Mouse (Mus musculus): Measurements from ENCODE around the gene Myrip. TPM values are rescaled to one million over a fixed set of nuclear protein-coding genes. Genes with fewer than 3 reads are reported as not detected.

Gene Myrip
- total RNA-seq, 4 experiments from 2014 or later = 5.1 to 6.9 (median 6.3) TPM

DNA sequence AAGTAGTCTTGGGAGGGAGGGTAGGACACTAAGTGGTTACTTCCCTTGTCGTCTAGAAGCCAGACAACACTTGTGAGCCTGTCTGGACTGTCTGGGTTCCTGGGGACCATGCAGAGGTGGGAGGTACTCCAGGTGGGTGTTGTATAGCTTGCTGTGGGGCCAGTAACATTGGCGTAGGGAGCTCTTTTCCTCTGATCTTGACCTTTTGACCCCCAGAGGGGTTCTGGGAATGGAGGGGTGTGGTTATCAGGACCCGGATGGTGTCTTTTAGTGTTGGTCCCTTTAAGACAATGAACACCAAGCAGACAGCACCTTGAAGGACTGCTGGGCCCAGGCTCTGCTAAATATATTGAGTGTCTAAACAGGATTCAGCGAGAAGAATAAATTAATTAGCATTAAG is 36.9 kb downstream of the Myrip start:
- no peak for DNase-seq (ENCODE audit: low spot score)

DNA sequence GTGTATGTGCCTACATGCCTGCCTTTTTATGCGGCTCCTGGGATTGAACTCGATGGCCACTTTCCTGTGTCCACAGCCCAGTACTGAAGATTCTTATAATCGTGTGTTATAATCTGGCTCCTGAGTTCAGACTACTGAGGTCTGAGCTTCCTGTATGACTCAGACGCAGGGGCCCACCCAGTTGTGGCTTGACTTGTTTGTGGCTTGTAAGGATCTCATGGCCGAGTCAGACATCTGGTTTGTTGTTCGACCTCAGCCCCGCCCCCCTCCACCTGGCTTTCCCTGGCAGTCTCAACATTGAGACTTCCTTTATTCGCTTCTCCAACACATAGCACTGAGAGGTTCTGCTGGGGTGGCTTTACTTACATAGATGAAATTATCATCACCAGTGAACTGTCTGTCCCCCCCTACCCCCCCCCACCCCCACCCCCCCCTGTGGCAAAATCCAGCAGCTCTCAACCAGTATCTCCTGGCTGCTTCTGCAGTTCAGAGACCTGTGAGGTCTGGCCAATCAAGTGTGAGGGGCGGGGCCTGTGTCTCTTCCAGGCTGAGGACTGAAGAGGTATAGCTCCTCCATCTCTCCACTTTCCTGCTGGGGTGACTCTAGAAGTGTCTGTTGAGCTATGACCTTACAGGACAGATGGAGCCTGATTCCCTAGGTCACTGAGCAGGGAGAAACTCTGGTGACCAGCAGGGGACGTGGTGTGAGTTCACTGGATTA is 38.8 kb downstream of the Myrip start:
- DNase-seq (ENCODE audit: low spot score) = peak; percentile 59

DNA sequence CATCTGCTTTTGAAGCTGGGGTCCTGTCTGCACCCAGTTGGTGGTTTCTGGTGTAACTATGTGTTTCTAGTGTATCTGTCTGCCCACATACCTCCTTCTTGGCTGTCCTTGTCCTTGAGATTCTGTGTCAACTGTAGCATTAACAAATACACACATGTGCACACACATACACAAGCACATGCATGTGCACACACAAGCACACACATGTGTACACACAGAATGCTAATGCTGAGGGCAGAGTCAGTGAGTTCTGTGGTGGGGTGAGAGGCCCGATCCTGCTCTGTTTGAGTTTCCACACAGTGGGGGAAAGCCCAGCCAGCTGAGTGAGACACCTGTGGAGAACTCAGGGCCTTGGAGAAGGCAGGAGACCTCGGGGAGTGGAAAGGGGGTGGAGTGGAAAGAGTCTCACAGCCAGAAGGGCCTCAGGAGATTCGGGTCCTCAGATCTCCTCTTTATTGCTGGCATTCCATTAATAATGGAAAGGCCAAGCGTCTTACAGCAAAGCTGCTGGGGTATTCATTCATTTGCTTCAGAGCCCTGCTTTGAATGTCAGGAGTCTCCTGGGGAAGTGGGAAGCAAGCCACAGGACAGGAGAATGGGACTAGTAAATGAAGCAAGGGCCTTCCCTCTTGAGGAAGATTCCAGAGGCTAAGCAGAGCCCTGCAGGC is 41.9 kb downstream of the Myrip start:
- DNase-seq (ENCODE audit: low spot score) = no peak

DNA sequence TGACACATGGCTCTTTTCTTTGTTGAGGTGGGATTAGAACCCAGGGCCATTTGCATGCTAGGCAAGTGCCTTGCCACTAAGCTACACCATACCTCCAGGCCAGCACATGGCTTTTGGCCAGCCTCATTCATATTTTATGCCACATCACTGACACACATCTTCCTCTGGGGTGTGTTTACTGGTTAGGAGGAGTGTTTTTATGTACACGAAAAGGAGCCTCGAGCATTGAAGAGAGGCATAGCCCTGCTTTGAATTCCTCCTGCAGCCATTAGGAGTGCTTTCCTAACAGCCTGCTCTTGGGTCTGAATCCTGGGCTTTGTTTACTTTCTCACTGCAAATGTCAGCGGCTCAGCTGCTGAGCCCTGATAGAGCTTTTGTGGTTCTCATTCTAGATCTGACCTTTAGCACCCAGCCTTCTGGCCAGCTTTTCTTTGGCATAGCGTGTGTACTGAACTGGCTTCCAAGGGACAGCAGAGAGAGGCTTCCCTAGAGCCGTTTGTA is 44.4 kb downstream of the Myrip start:
- peak; percentile 64 for DNase-seq (ENCODE audit: low spot score)

- DNase-seq (ENCODE audit: low spot score) = peak; percentile 65
Measured at GRCm38 (mm10) chr9:120349145-120349544, 47.8 kb downstream of the Myrip start.

DNA sequence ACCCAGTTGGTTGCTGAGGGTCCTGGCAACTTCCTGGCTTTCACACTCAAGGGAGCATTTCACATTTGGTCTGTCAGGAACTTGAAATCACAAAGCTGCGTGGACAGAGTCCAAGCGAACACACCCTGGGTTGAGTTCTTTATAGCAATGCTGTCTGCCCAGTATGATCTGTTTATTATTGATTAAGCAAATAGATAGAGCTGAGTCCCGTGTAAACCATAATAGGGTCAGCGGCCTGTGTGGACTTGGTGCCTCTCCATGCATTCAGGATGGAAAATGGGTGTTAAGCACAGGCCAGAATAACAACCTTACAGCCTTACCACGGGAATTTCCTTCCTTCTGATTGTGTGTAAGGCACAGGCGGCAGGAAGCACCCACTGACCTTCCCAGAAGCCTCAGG is 49.0 kb downstream of the Myrip start:
- peak; percentile 60 for DNase-seq (ENCODE audit: low spot score)

DNA sequence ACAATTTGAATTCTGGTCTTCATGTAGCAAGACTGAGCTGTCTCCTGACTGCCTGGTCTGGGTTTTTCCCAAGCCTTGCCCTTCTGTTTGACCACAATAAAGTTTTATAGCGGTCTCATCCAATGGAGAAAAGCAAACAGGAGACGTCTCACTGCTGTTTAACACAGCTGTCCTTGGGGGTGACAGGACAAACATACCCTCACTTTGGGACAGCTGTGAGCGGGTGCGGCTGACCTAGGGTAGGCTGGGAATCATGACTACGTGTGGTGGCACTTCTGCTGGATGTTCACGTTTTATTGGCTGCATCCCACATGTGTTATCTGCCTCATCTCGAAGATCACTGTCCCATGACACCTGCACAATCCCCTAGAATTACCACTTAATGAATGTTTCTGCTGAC is 49.7 kb downstream of the Myrip start:
- DNase-seq (ENCODE audit: low spot score) = no peak

GRCm38 (mm10) chr9:120351474-120351873 is 50.2 kb downstream of the Myrip start:
- DNase-seq (ENCODE audit: low spot score) = no peak

- no peak for DNase-seq (ENCODE audit: low spot score)
Measured at GRCm38 (mm10) chr9:120353036-120353435, 51.7 kb downstream of the Myrip start.

GRCm38 (mm10) chr9:120353967-120354366 is 52.7 kb downstream of the Myrip start:
- DNase-seq (ENCODE audit: low spot score) = no peak

DNA sequence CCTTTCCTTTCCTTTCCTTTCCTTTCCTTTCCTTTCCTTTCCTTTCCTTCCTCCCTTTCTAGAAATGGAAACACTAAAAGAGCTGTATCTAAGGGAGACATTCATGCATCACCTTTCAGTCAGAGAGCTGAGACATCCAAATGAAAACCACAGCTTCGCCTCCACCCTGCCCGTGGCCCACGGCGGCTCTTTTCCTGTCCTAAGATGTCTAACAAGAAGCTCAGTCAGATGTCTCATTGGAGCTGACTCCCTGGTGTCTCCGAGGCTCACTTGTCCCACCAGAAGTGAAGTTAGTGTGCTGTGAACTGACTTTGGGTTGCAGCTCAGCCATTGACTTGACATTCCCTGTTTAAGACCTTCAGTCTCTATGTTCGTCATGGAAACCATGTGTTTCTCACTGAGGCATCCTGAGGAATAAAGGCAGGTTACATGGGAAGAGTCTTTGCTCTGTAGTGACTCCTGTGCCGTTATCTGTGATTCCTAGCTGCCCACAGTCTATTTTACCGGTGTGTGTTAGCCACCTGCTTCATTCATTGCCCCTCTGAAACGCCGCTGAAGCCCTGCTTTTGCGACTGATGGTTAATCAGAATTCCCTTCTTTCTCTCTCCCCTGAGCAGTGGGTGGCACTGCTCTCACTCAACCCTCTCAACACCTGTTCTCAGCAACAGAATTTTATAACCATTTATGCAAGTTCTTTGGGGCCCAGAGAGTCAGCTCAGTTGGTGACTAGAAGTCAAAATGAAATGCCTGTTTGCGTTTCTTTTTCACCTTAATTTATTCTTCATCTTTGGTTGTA is 53.4 kb downstream of the Myrip start:
- no peak for DNase-seq (ENCODE audit: low spot score)

- no peak for DNase-seq (ENCODE audit: low spot score)
Measured at GRCm38 (mm10) chr9:120356490-120356889, 55.2 kb downstream of the Myrip start.

- DNase-seq (ENCODE audit: low spot score) = no peak
Measured at GRCm38 (mm10) chr9:120358060-120358459, 56.7 kb downstream of the Myrip start.

- peak; percentile 87 for DNase-seq (ENCODE audit: low spot score)
Measured at GRCm38 (mm10) chr9:120360397-120361177, 59.3 kb downstream of the Myrip start.

DNA sequence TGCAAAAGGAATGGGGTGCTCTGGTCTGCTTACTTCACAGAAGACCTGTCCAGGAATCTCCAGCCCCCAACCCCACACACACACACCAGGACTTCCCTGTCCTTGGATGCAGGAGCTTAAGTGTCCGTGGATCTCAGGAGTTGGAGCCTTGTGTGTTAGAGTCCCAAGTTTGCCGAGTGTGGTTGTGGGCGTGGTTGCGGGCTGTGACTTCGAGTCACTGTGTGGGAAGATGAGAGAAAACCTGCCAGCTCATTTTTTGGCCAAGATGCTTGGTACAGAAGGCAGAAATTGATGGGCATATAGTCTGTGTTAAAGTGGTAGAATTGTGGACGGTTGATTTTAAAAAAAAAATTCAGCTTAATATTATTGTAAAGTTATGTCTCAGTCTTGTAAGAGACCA is 60.3 kb downstream of the Myrip start:
- DNase-seq (ENCODE audit: low spot score) = no peak

DNA sequence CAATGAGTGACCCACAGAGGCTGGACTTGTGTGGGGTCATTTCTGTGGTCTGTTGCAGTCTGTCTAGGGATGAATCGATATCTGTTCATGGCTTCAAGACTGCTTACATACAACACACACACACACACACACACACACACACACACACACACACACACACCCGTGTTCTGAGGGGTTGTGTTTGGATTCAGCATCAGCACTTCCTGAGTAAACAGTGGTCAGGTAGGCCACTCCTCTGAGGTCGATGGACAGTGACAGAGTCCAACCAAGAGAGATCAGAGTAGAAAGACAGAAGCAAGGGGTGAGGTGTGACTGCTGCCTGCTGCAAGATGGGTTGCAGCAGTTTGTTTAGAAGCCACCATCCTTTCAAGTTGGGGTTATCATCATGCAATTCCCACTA is 61.4 kb downstream of the Myrip start:
- no peak for DNase-seq (ENCODE audit: low spot score)

GRCm38 (mm10) chr9:120364653-120365283 is 63.5 kb downstream of the Myrip start:
- DNase-seq (ENCODE audit: low spot score) = no peak

DNA sequence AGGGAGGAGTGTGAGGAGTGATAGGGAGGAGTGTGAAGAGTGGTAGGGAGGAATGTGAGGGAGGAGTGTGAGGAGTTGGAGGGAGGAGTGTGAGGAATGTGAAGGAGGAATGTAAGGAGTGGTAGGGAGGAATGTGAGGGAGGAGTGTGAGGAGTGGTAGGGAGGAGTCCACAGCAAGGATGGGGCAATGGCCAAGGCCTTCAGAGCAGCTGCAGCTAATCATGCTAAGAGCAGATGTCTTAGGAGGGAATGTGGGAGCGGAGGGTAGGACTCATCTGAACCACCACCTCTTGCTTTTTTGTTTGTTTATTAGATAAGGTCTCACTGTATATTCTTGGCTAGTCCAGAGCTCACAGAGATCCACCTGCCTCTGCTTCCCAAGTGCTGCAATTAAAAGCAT is 66.2 kb downstream of the Myrip start:
- DNase-seq (ENCODE audit: low spot score) = no peak

DNA sequence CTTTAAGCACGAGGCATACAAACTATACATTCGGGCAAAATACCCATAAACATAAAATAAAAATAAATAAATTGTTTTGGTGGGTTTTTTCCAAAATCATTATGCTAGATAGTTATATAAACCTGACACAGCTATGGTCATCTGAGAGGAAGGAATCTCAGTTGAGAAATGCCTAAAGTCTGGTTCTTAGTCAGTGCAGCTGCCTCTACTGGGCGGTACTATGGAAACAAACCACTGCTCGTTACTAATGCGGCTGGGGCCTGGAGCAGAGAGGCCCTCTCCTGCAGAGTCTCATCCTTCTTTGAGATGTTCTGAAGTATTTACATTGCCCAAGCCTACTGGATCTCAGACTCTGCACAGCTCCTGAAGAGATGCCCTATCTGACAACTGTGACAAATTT is 70.3 kb downstream of the Myrip start:
- no peak for DNase-seq (ENCODE audit: low spot score)

DNA sequence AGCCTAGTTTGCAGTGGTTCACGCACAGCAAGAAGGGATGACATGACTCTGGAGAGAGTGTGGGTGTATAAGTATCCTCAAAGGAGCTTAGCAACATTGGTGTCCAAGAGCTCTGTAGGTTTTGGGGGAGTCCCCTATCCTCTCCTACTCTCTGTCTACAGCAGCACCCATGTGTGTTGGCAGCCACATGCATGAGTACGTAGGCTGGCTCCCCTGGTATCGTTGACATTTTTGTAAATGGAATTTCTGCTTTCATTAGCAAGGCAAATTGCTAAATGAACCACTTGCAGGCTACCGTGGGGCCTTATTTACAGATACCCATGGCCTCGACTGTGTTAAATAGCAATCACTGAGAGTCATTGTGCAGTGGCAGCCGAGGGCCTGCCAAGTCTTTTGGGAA is 71.0 kb downstream of the Myrip start:
- no peak for DNase-seq (ENCODE audit: low spot score)

DNA sequence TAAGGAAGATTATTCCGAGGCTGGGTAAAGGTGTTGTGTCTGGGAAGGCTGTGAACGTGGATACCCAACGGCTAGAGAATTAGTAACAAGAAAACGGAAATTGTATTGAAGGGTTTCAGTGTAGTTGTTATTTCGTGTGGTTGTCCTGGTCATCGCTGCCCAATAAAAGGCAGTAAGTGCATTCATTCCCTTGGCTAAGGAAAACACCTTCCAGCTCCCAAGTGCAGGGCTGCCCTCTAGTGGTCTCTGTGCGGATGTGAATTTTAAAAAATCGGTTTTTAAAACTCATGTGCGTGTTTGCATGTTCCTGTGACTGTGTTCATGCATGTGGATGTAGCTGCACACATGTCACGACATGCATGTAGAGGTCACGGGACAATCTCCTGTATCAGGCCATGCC is 76.4 kb downstream of the Myrip start:
- peak; percentile 63 for DNase-seq (ENCODE audit: low spot score)

All from heart, adult 8-10 months (tissue).